Mouse (Mus musculus) hindbrain, postnatal 0 days (tissue): Measurements from ENCODE around the gene Sebox. TPM values are rescaled to one million over a fixed set of nuclear protein-coding genes. Genes with fewer than 3 reads are reported as not detected.
A peak's percentile ranks its signal among the peaks of the same experiment; 100 is the strongest.

Source experiments
- ATAC-seq: fragments of 200-750 bp; cut with Nextera tagmentation; 2 replicates; pipeline ENCODE4 v1.8.0; 2017; ENCODE audit warnings: mild to moderate bottlenecking, moderate TSS enrichment, moderate library complexity
- DNase-seq: peaks from one replicate; pipeline ENCODE4 v3.0.0-alpha.2; 2015; ENCODE audit warnings: low spot score
- H3K27ac ChIP-seq: fragments of 300-500 bp; sonication (generic); 2 replicates; pipeline ENCODE4 v1.5.1; 2014; ENCODE audit warnings: mild to moderate bottlenecking
- H3K27me3 ChIP-seq: fragments of 300-500 bp; sonication (generic); 2 replicates; pipeline ENCODE4 v1.6.1; 2014; ENCODE audit warnings: low read length, mixed read lengths; ENCODE audit not compliant: insufficient read depth
- H3K36me3 ChIP-seq: fragments of 300-500 bp; sonication (generic); 2 replicates; pipeline ENCODE4 v1.6.1; 2014; ENCODE audit warnings: low read length, mixed read lengths; ENCODE audit not compliant: insufficient read depth
- H3K4me1 ChIP-seq: fragments of 300-500 bp; sonication (generic); 2 replicates; pipeline ENCODE4 v1.6.1; 2014; ENCODE audit warnings: antibody characterized with exemption, low read length, mixed read lengths; ENCODE audit not compliant: insufficient read depth
- H3K4me2 ChIP-seq: fragments of 300-500 bp; sonication (generic); 2 replicates; pipeline ENCODE4 v1.6.1; 2014; ENCODE audit warnings: low read depth, mild to moderate bottlenecking, low read length, moderate library complexity, mixed read lengths
- H3K4me3 ChIP-seq: fragments of 300-500 bp; sonication (generic); 2 replicates; pipeline ENCODE4 v1.5.1; 2014; ENCODE audit warnings: low read length
- H3K9ac ChIP-seq: fragments of 300-500 bp; sonication (generic); replicated peaks from 2 replicates; pipeline ENCODE4 v1.6.1; 2014; ENCODE audit warnings: mild to moderate bottlenecking, low read length, moderate library complexity, mixed read lengths
- H3K9me3 ChIP-seq: fragments of 300-500 bp; sonication (generic); 2 replicates; pipeline ENCODE4 v1.6.1; 2016; ENCODE audit warnings: low read length, mixed read lengths
- CTCF ChIP-seq: IDR thresholded peaks from 2 replicates; pipeline ENCODE4 v1.5.1; 2016; ENCODE audit warnings: antibody characterized with exemption, control low read depth, low read depth
- WGBS: fragments of 180-500 bp; shearing (Covaris S2); extraction: QIAGEN DNeasy Blood & Tissue Kit; methylation state at CpG from one replicate; pipeline ENCODE4 v1.1.7; 2014; 5-methylcytosine and 5-hydroxymethylcytosine counted together
- polyA plus RNA-seq: library from polyadenylated mRNA; unstranded; fragments of >200 nt; fragmentation: Nextera tagmentation; extraction: Ambion mirVana; gene quantifications from 2 replicates; pipeline ENCODE4 v1.2.1, GENCODE M21; 2015
- total RNA-seq: library from RNA; depleted of rRNA; stranded (reverse); fragments of >200 nt; gene quantifications from 2 replicates; pipeline ENCODE4 v1.2.3, GENCODE M21; 2014

The Sebox gene
- total and polyA plus RNA-seq, 2 experiments from 2014 or later, result 0.15 to 0.78 TPM

DNA sequence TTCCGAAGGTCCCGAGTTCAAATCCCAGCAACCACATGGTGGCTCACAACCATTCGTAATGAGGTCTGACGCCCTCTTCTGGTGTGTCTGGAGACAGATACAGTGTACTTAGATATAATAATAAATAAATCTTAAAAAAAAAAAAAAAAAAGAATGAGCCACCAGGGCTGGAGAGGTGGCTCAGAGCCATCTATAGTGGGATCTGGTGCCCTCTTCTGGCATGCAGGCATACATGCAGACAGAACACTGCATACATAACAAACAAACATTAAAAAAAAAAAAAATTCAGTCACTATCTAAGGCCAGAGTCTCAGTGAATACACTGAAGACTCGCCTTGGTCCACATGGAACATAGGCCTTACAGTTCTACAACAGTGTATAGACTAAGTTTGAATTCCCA, 5.9 kb downstream of the Sebox start:
- WGBS, result 81% methylated on average over 5 of the region's 5 CpGs
- no peak overlapping the region for H3K9ac ChIP-seq
- H3K36me3 ChIP-seq, result peaks cover 20% of the 10 kb centered on the region; the same call in 1 of the 2 replicates
- DNase-seq (peak; percentile 64), ATAC-seq (no peak)
- H3K4me2 ChIP-seq, result no peak overlapping the region
- H3K4me1 ChIP-seq, result peaks cover 13% of the 10 kb centered on the region; the same call in 1 of the 2 replicates
- H3K4me3 ChIP-seq, result no peak overlapping the region
- H3K27ac ChIP-seq, result no peak overlapping the region
- H3K27me3 ChIP-seq, result no peaks in the 10 kb centered on the region
- TF ChIP-seq CTCF, result peak; percentile 63
- no peaks in the 10 kb centered on the region for H3K9me3 ChIP-seq

DNA sequence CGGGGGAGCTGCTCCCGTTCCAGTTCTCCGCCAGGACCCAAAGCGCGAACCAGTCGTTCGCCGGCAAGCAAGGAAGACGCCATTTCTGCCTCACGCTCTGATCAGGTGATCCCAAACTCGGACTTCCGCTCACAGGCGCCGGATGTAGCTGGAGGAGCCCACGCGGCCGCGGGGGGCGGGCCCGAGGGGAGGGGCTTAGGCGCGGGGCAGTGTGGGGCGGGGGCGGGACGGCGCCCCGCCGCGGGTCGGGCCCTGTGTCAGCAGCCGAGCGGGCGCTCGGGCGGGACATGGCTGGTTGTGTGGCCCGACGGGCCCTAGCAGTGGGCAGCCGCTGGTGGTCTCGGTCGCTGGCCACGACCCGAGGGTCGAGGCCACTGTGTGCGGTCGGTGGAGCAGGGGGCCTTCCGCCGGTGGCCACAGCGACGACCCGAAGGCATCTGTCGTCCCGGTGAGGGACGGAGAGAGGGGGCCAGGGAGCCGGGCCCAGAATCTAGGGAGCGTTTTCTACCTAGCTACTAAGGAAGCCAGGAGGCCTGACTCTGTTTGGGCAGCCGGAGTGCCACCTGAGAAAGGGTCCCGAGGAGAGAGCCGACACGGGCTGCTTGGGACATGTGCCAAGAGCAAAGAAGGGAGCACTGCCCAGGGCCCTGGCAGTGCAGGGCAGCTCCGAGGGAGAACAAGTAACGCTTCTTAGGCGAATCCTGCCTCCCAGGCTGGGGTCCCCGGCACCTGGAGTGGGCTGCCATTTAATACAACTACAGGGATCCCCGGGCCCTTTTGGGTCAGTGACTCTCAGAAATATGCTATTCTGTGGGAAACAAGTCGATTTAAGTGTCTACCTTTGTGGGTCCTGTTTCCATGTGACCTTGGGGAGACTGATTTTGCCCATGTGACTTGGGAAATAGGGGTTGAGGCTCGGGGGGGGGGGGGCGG, 9.0 kb downstream of the Sebox start, which contains the start of the genes Tmem199 and Poldip2:
TSS of gene Tmem199 (minus strand) at position 148 of the 933 bp plus-strand sequence.
TSS of gene Poldip2 (plus strand) at position 169 of the 933 bp plus-strand sequence.
- Histone ChIP-seq H3K9me3 (no peaks in the 10 kb centered on the region), H3K27ac (peak within 1 kb of the TSS; percentile 85), H3K36me3 (peaks cover 27% of the 10 kb centered on the region; the same call in 1 of the 2 replicates), H3K27me3 (no peaks in the 10 kb centered on the region), H3K4me3 (peak within 1 kb of the TSS; percentile 70), H3K4me1 (peaks cover 13% of the 10 kb centered on the region; the same call in 1 of the 2 replicates), H3K9ac (peak within 1 kb of the TSS; percentile 87), H3K4me2 (peak within 1 kb of the TSS; percentile 92)
- ATAC-seq (peak; percentile 96), DNase-seq (peak; percentile 98)
- TF ChIP-seq CTCF, result no peak
- WGBS, result 1% methylated on average over 67 of the region's 67 CpGs

DNA sequence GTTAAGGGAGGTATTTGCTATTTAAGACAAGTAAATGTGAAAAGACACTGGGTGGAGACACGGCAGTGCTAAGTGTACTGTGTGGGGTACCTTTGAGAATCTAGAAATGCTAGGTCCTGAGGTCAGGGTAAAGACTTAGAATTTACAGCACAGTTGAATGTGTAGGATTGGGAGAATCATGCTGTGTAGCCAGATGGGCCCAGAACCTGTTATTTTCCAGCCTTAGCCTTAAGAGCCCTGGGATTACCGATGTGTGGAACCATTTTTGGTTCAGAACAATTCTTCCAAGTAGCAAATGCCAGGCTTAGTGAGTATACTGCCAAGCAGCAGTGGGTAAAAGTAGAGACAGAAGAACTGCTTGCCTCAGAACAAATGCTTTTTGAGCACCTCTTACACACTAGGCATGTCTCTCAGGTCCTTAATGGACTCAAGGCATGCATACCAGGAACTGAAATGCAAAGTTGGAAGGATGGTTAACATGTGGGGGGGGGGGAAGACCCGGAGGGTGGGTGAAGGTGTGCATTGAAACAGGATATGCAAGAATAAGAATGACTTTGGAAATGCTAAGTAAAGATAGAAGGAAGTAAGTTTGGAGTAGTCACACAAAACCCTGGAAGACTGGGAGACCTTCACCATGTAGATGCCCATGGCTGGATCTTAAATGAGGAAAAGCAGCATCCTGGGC, 10.0 kb downstream of the Sebox start:
- H3K27ac ChIP-seq, result no peak overlapping the region
- H3K9ac ChIP-seq, result peak overlapping the region; percentile 87
- H3K4me1 ChIP-seq, result peaks cover 13% of the 10 kb centered on the region; the same call in 1 of the 2 replicates
- H3K36me3 ChIP-seq, result peaks cover 27% of the 10 kb centered on the region
- no peak for DNase-seq
- H3K4me3 ChIP-seq, result peak overlapping the region; percentile 70; the same call in 1 of the 2 replicates
- no peak for TF ChIP-seq CTCF
- H3K27me3 ChIP-seq, result no peaks in the 10 kb centered on the region
- 76% methylated on average over 3 of the region's 3 CpGs for WGBS
- H3K9me3 ChIP-seq, result no peaks in the 10 kb centered on the region
- H3K4me2 ChIP-seq, result peak overlapping the region; percentile 92
- no peak for ATAC-seq

DNA sequence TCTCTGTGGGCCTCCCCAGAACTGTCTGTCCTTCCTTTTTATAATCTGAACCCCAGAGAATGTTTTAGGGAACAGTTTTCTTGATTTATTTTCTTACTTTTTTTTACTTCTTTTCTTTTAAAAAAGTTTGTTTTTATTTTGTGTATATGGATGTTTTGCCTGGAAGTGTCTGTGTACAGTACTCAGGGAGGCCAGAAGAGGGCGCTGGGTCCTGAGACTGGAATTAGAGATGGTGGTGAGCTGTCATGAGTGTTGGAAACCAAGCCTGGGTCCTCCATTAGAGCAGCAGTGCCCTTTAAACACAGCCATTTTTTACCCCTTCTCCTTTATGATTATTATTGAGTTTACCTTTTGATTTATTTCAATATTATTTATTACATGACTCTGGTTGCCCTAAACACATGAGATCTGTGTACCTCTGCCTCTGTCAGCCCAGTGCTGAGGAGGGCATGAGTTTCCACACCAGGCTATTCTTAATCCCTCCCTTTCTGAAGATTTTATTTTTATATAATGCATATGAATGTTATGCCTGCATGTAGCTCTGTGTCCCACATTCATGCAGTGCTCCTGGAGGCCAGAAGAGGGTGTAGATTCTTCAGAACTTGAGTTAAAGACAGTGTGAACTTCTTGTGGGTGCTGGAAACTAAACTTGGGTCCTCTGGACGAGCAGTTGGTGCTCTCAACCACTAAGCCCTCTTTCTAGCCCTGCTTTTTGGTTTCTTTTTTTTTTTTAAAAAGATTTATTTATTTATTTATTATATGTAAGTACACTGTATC, 12.5 kb downstream of the Sebox start:
- H3K36me3 ChIP-seq, result peaks cover 37% of the 10 kb centered on the region
- peak; percentile 22 for DNase-seq
- no peaks in the 10 kb centered on the region for H3K27me3 ChIP-seq
- H3K4me2 ChIP-seq, result no peak overlapping the region
- no peak overlapping the region for H3K4me3 ChIP-seq
- H3K9me3 ChIP-seq, result no peaks in the 10 kb centered on the region
- no peak for ATAC-seq
- peaks cover 13% of the 10 kb centered on the region; the same call in 1 of the 2 replicates for H3K4me1 ChIP-seq
- 60% methylated on average over 2 of the region's 2 CpGs for WGBS
- H3K9ac ChIP-seq, result no peak overlapping the region
- H3K27ac ChIP-seq, result no peak overlapping the region
- TF ChIP-seq CTCF, result peak; percentile 51

DNA sequence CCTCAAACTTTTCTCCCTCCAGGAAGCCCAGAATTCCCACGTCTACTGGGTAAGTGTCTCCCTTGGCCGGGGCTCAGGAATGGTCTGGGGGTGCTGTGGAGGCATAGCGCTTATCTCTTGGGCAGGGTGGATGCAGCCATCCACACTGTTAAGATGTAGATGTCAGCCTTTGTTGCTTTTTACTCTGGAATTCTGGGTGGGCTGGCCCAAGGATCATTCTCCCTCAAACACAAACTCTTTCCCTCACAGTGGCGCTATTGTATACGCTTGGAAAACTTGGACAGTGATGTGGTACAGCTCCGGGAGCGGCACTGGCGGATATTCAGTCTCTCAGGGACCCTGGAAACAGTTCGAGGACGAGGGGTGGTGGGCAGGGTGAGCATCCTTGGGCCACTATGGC, 15.7 kb downstream of the Sebox start:
- Histone ChIP-seq H3K4me1 (no peaks in the 10 kb centered on the region), H3K27ac (no peak overlapping the region), H3K9ac (no peak overlapping the region), H3K4me2 (no peak overlapping the region), H3K27me3 (no peaks in the 10 kb centered on the region), H3K9me3 (no peaks in the 10 kb centered on the region), H3K36me3 (peaks cover 67% of the 10 kb centered on the region), H3K4me3 (no peak overlapping the region)
- no peak for TF ChIP-seq CTCF
- WGBS, result 79% methylated on average over 10 of the region's 10 CpGs
- no peak for ATAC-seq
- DNase-seq, result no peak

DNA sequence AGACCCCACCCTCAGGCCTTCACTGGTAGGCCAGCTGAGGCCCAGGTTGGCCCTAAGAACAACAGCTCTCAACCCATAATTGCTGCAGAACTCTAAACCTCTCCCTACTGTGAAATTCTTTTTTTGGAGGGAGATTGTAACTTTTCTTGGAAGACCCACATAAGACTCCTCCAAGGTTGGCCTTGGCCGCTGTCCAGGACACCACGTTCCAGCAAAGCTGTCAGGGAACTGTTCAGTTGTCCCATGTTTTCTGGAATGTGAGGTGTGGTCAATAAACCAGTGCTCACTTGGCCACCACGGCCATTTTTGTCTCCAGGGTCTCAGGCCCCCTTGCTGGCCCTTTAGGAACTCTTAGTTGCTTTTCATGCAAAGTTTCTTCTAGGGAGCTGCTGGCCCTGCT, 18.6 kb downstream of the Sebox start:
- no peak overlapping the region for H3K9ac ChIP-seq
- H3K27me3 ChIP-seq, result no peaks in the 10 kb centered on the region
- no peaks in the 10 kb centered on the region for H3K9me3 ChIP-seq
- WGBS, result 74% methylated on average over 3 of the region's 3 CpGs
- peaks cover 6% of the 10 kb centered on the region; the same call in 1 of the 2 replicates for H3K4me1 ChIP-seq
- no peak for TF ChIP-seq CTCF
- peaks cover 72% of the 10 kb centered on the region for H3K36me3 ChIP-seq
- H3K4me2 ChIP-seq, result no peak overlapping the region
- H3K4me3 ChIP-seq, result no peak overlapping the region
- ATAC-seq (no peak), DNase-seq (no peak)
- peak overlapping the region; percentile 45; the same call in 1 of the 2 replicates for H3K27ac ChIP-seq
